Mouse (Mus musculus): ENCODE measurements around the gene Ralgapa2. TPM values are rescaled to one million over a fixed set of nuclear protein-coding genes. Genes with fewer than 3 reads are reported as not detected.

Ralgapa2 gene
- total and polyA plus RNA-seq, 3 experiments: 9.2 to 9.6 TPM; not detected in 1

DNA sequence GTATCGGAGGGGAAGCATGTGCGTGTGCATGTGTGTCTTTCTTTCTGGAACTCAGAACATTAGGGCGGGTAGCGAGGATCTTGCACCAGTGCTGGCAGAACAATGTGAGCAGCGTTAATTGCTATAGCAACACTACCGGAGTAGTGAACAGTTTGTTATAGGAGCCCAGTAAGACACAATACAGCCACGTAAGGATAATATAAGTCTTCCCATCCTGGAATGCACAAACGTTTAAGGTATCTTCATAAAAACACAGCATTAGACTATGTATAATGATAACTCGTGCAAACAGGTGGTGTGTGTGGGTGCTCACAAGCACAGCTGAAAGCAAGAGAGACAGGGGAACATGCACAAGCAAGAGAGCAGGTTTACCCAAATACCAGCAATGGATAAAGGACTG is 16.4 kb downstream of the Ralgapa2 start:
- H3K27me3 ChIP-seq (ENCODE audit: control insufficient read depth in 1 of 2, insufficient read depth in 2 of 2, low read length in 2 of 2): no peaks in the 10 kb centered on the region
- H3K9ac ChIP-seq (ENCODE audit: control insufficient read depth, low read depth, low read length, poor library complexity, severe bottlenecking): no peak overlapping the region
- H3K4me1 ChIP-seq (ENCODE audit: control insufficient read depth in 1 of 2, insufficient read depth in 2 of 2, low read length in 2 of 2): peaks cover 31 to 40% of the 10 kb centered on the region in 2 experiments
- H3K9me3 ChIP-seq (replicated peaks; ENCODE audit: insufficient read depth, low read length): no peaks in the 10 kb centered on the region
- peaks cover 0 to 51% of the 10 kb centered on the region in 2 experiments; a peak in 2 of 4 replicates for H3K36me3 ChIP-seq (ENCODE audit: control insufficient read depth in 1 of 2, insufficient read depth in 2 of 2, low read length in 2 of 2)
- no peak overlapping the region for H3K4me3 ChIP-seq (ENCODE audit: control insufficient read depth in 1 of 2, insufficient read depth in 1 of 2, low read depth in 2 of 2, low read length in 2 of 2)
- no peak for TF ChIP-seq CHD2 (IDR thresholded peaks at IDR 0.05; ENCODE audit: low read length)
- no peak for TF ChIP-seq RCOR1 (IDR thresholded peaks at IDR 0.05; ENCODE audit: low read depth, low read length)
- no peak for TF ChIP-seq ELF1 (IDR thresholded peaks at IDR 0.05; ENCODE audit: low read depth, low read length)
- TF ChIP-seq MXI1 (IDR thresholded peaks at IDR 0.05; ENCODE audit: low read depth, low read length): no peak
- TF ChIP-seq ZMIZ1 (IDR thresholded peaks at IDR 0.05; ENCODE audit: low read depth, low read length): no peak
- TF ChIP-seq POLR2A (IDR thresholded peaks at IDR 0.05; ENCODE audit: control insufficient read depth in 1 of 2, insufficient read depth in 1 of 2, low read depth in 1 of 2, low read length in 2 of 2, poor library complexity in 1 of 2): no peak
- TF ChIP-seq MAFK (IDR thresholded peaks at IDR 0.05; ENCODE audit: borderline replicate concordance, low read depth, low read length): no peak
- no peak for TF ChIP-seq KAT2A (conservative IDR thresholded peaks at IDR 0.05; ENCODE audit: low read depth, low read length)
- TF ChIP-seq E2F4 (IDR thresholded peaks at IDR 0.05; ENCODE audit: borderline replicate concordance, low read depth, low read length): no peak
- no peak overlapping the region for H3K27ac ChIP-seq (ENCODE audit: control insufficient read depth, low read depth, low read length)
- no peaks in the 10 kb centered on the region for H3K79me2 ChIP-seq (ENCODE audit: control insufficient read depth, insufficient read depth, low read length, poor library complexity)
- DNase-seq (ENCODE audit: low read depth, low spot score): no peak

- Histone ChIP-seq H3K9ac (ENCODE audit: control insufficient read depth, low read depth, low read length, poor library complexity, severe bottlenecking) (no peak overlapping the region), H3K27ac (ENCODE audit: control insufficient read depth, low read depth, low read length) (peak overlapping the region; percentile 23; the same call in 1 of the 2 replicates), H3K4me3 (ENCODE audit: control insufficient read depth in 1 of 2, insufficient read depth in 1 of 2, low read depth in 2 of 2, low read length in 2 of 2) (no peak overlapping the region), H3K27me3 (ENCODE audit: control insufficient read depth in 1 of 2, insufficient read depth in 2 of 2, low read length in 2 of 2) (no peaks in the 10 kb centered on the region), H3K79me2 (ENCODE audit: control insufficient read depth, insufficient read depth, low read length, poor library complexity) (no peaks in the 10 kb centered on the region), H3K9me3 (replicated peaks; ENCODE audit: insufficient read depth, low read length) (no peaks in the 10 kb centered on the region), H3K36me3 (ENCODE audit: control insufficient read depth in 1 of 2, insufficient read depth in 2 of 2, low read length in 2 of 2) (peaks cover 0 to 39% of the 10 kb centered on the region in 2 experiments; a peak in 3 of 4 replicates), H3K4me1 (ENCODE audit: control insufficient read depth in 1 of 2, insufficient read depth in 2 of 2, low read length in 2 of 2) (peaks cover 17 to 34% of the 10 kb centered on the region in 2 experiments)
- TF ChIP-seq EP300 (IDR thresholded peaks at IDR 0.05; ENCODE audit: low read depth in 1 of 2, low read length in 2 of 2): peak; percentile 71 to 76
- TF ChIP-seq TBP (IDR thresholded peaks at IDR 0.05; ENCODE audit: low read depth, low read length): no peak
- peak; percentile 41; the same call in 1 of the 2 replicates for TF ChIP-seq TAL1 (IDR thresholded peaks at IDR 0.05; ENCODE audit: low read length)
- TF ChIP-seq RAD21 (IDR thresholded peaks at IDR 0.05; ENCODE audit: low read depth, low read length): no peak
- TF ChIP-seq CHD1 (IDR thresholded peaks at IDR 0.05; ENCODE audit: low read depth, low read length): no peak
- TF ChIP-seq ZC3H11A (IDR thresholded peaks at IDR 0.05; ENCODE audit: low read depth, low read length): no peak
- no peak for TF ChIP-seq POLR2AphosphoS2 (IDR thresholded peaks at IDR 0.05; ENCODE audit: low read length)
- TF ChIP-seq ZNF384 (IDR thresholded peaks at IDR 0.05; ENCODE audit: low read depth, low read length): no peak
- TF ChIP-seq GABPA (IDR thresholded peaks at IDR 0.05; ENCODE audit: low read depth, low read length): 0 out of 2 replicates have a peak, but pooled peaks have one; percentile 28
- peak; percentile 66 for TF ChIP-seq SIN3A (IDR thresholded peaks at IDR 0.05; ENCODE audit: low read length)
- TF ChIP-seq TCF12 (IDR thresholded peaks at IDR 0.05; ENCODE audit: low read depth, low read length): peak; percentile 66
- TF ChIP-seq RCOR1 (IDR thresholded peaks at IDR 0.05; ENCODE audit: low read depth, low read length): peak; percentile 54; the same call in 1 of the 2 replicates
- TF ChIP-seq NELFE (IDR thresholded peaks at IDR 0.05; ENCODE audit: low read depth, low read length): no peak
- peak; percentile 61; the same call in 1 of the 2 replicates for TF ChIP-seq GATA1 (IDR thresholded peaks at IDR 0.05; ENCODE audit: low read depth, low read length)
- TF ChIP-seq ETS1 (IDR thresholded peaks at IDR 0.05; ENCODE audit: low read depth, low read length): peak; percentile 81
- peak; percentile 51 for DNase-seq (ENCODE audit: low read depth, low spot score)
Measured at GRCm38 (mm10) chr2:146493354-146493946, 18.7 kb downstream of the Ralgapa2 start.
